Mouse (Mus musculus): Measurements from ENCODE around the gene Vmo1. TPM values are rescaled to one million over a fixed set of nuclear protein-coding genes. Genes with fewer than 3 reads are reported as not detected.
A peak's percentile ranks its signal among the peaks of the same experiment; 100 is the strongest.

Gene Vmo1
- polyA plus RNA-seq, 1 experiment from 2014 or later: not detected

DNA sequence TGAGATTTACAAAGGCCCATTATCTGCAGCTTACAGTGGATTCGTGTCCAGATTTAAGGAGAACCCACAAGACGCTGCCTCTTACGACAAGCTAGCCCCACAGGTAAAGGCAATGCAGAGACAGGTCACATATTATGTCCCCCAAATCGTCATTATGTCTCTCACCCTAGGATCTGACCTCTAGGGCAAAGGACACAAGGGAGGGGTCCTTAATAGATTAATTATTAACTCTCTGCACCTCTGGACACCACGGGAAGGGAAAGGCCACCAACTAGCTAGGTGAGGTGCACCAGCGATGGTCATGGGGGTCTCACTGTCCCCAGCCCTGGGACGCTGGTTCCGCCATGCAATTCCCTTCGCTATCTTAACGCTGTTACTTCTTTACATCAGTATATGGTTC is 4.5 kb upstream of the Vmo1 start, which contains the start of gene Gltpd2:
Gltpd2 (plus strand) TSS at position 274 of the 400 bp plus-strand sequence.
- Histone ChIP-seq H3K4me3 (peak within 1 kb of the TSS; percentile 29), H3K9ac (replicated peaks) (peak within 1 kb of the TSS; percentile 54), H3K9me3 (no peaks in the 10 kb centered on the region), H3K36me3 (no peaks in the 10 kb centered on the region), H3K4me2 (replicated peaks) (peak within 1 kb of the TSS; percentile 46), H3K4me1 (0 out of 2 replicates have a peak, but pooled peaks cover 7% of the 10 kb centered on the region), H3K27me3 (peaks cover 18% of the 10 kb centered on the region), H3K27ac (replicated peaks) (peak within 1 kb of the TSS; percentile 54; the same call in 1 of the 2 replicates)
- no peak for ATAC-seq (ENCODE audit: low FRiP score, low read depth)
- WGBS: 81% methylated on average over 10 of the region's 10 CpGs

DNA sequence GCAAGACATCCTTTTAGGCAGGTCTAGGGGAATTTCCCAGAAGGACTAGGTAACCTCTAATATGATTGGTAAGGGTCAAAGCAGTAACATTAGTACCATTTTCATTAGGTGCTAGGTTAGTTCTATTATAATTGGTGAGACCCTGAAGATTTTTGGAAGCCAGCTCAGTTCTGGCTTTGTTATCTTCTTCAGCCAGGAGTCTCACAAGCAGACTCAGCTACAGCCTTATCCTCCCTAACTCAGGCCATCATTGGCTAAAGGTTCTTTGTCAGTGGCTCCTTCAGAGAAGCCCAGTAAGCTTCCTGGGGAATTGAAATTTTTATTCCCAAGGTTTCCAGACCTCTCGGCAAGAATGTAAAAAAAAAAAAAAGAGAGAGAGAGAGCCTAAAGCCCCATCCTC is 4.0 kb upstream of the Vmo1 start:
- Histone ChIP-seq H3K4me3 (no peak overlapping the region), H3K27me3 (peaks cover 18% of the 10 kb centered on the region), H3K9ac (replicated peaks) (no peak overlapping the region), H3K36me3 (no peaks in the 10 kb centered on the region), H3K27ac (replicated peaks) (no peak overlapping the region), H3K4me1 (0 out of 2 replicates have a peak, but pooled peaks cover 7% of the 10 kb centered on the region), H3K4me2 (replicated peaks) (no peak overlapping the region), H3K9me3 (no peaks in the 10 kb centered on the region)
- ATAC-seq (ENCODE audit: low FRiP score, low read depth): no peak
- 83% methylated on average over 1 of the region's 1 CpGs for WGBS

DNA sequence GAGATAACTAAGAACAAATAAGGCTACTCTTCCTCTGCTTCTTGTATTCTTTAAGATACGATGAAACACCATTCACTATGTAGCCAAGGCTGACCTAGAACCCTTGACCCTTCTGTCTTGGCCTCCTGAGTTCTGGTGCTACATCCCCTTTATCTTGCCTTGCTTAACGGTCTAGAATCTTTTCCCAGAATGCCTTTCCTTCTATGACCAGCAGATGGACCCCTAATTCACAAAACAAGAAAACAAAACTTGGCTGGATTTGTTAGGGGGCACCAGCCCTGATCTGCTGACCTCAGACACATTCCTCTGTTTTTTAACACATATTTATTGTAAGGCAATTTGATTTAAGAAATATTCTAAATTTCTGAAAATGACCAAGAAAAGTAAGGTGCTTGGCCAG is 1.9 kb upstream of the Vmo1 start:
- ATAC-seq (ENCODE audit: low FRiP score, low read depth): no peak
- no peak overlapping the region for H3K4me3 ChIP-seq
- no peaks in the 10 kb centered on the region for H3K9me3 ChIP-seq
- 24% methylated on average over 2 of the region's 2 CpGs for WGBS
- H3K4me1 ChIP-seq: 0 out of 2 replicates have a peak, but pooled peaks cover 7% of the 10 kb centered on the region
- no peak overlapping the region for H3K4me2 ChIP-seq (replicated peaks)
- H3K36me3 ChIP-seq: no peaks in the 10 kb centered on the region
- no peak overlapping the region for H3K9ac ChIP-seq (replicated peaks)
- peaks cover 18% of the 10 kb centered on the region for H3K27me3 ChIP-seq
- H3K27ac ChIP-seq (replicated peaks): no peak overlapping the region

DNA sequence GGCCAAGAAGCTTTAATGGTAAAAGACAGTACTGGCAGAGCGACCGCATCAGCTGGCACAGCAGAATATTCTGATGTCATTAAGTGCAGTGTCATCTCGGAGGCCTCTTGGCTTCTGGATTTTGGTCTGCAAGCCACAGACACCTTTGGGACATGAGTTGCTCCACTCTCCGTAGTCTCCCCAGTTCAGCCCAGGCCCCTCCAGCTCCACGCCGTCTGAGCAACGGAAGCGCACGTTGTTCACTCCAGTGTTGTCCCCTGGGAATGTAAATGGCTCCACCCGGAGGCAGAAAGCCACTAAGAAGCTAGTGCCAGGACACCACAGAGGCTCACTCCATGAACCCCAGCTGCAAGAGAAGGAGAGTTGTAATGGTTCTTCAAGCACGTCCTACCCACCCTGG is 896 bp downstream of the Vmo1 start:
- no peak for ATAC-seq (ENCODE audit: low FRiP score, low read depth)
- Histone ChIP-seq H3K4me1 (peaks cover 6% of the 10 kb centered on the region), H3K36me3 (no peaks in the 10 kb centered on the region), H3K4me3 (no peak overlapping the region), H3K9me3 (no peaks in the 10 kb centered on the region), H3K27ac (replicated peaks) (no peak overlapping the region), H3K4me2 (replicated peaks) (no peak overlapping the region), H3K27me3 (peaks cover 20% of the 10 kb centered on the region), H3K9ac (replicated peaks) (no peak overlapping the region)
- WGBS: 60% methylated on average over 11 of the region's 11 CpGs

DNA sequence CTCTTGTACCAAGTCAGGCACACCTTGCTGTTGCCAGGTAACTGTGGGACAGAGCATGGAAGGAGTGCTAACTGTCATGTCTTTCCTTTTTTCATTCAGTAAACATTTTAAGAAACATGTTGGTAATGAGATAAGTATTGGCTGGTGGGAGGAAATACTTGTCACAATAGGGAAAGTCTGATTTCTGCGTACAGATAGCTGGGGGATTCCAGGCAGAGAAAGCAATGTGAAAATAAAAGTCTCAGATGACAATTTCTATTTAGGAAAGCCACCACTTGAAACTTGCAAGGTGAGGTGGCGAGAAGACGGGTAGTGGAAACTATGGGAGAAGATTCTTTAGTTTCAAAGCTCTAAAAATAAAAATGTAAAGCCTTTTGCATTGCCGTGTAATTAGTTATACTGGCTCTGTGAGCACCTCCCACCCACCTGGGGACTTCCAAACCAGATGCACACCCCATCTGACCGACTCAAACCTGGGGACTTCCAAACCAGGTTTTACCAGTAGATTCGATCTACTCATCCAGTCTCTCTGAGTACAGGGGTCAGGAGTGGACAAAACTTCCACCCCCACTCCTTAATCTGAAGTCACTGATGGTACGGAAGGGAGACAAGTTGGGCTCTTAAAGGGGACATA is 1.6 kb downstream of the Vmo1 start:
- Histone ChIP-seq H3K4me2 (replicated peaks) (no peak overlapping the region), H3K9me3 (no peaks in the 10 kb centered on the region), H3K36me3 (no peaks in the 10 kb centered on the region), H3K27me3 (peaks cover 20% of the 10 kb centered on the region), H3K4me3 (no peak overlapping the region), H3K4me1 (peaks cover 6% of the 10 kb centered on the region), H3K27ac (replicated peaks) (no peak overlapping the region), H3K9ac (replicated peaks) (no peak overlapping the region)
- WGBS: 75% methylated on average over 7 of the region's 7 CpGs
- ATAC-seq (ENCODE audit: low FRiP score, low read depth): no peak

DNA sequence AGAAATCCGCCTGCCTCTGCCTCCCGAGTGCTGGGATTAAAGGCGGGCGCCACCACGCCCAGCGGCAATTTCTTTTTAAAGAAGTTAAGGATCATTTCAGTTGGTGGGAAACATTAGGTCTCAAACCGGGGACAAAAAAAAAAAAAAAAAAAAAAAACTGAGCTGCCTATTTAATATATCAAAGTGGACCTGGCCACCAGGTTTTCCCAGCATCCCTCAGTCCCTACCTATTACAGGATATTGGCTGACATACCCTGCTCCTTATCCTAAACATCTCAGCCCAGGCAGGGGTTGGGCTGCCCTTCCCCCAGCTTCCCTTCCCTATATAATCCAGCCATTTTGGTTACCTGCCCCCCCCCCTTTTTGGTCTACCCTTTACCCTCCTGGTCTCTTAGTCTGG is 2.6 kb downstream of the Vmo1 start:
- no peaks in the 10 kb centered on the region for H3K9me3 ChIP-seq
- peaks cover 20% of the 10 kb centered on the region for H3K27me3 ChIP-seq
- no peak overlapping the region for H3K4me3 ChIP-seq
- ATAC-seq (ENCODE audit: low FRiP score, low read depth): no peak
- WGBS: 91% methylated on average over 7 of the region's 7 CpGs
- H3K27ac ChIP-seq (replicated peaks): no peak overlapping the region
- peaks cover 6% of the 10 kb centered on the region for H3K4me1 ChIP-seq
- H3K36me3 ChIP-seq: no peaks in the 10 kb centered on the region
- H3K9ac ChIP-seq (replicated peaks): no peak overlapping the region
- H3K4me2 ChIP-seq (replicated peaks): no peak overlapping the region

DNA sequence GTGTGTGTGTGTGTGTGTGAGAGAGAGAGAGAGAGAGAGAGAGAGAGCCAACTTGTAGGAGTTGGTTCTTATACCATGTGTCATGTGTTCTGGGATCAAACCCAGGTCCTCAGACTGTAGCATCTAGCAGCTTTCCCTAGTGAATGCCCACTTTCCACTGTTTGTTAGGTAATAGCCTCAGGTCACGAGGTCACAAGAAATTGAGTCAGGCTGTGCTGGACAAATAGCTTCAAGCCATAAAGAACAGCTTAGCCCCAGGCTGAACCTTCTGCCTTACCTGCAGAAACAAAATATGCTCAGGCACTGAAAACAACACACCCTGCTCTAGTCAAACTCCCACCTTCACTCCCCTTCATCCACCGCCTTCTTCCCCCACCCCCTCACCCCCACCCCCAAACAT is 3.2 kb downstream of the Vmo1 start:
- WGBS: 72% methylated on average over 2 of the region's 2 CpGs
- no peak for ATAC-seq (ENCODE audit: low FRiP score, low read depth)
- Histone ChIP-seq H3K9ac (replicated peaks) (no peak overlapping the region), H3K36me3 (no peaks in the 10 kb centered on the region), H3K27ac (replicated peaks) (no peak overlapping the region), H3K4me3 (no peak overlapping the region), H3K4me2 (replicated peaks) (no peak overlapping the region), H3K27me3 (peaks cover 20% of the 10 kb centered on the region), H3K9me3 (no peaks in the 10 kb centered on the region), H3K4me1 (peaks cover 6% of the 10 kb centered on the region)

DNA sequence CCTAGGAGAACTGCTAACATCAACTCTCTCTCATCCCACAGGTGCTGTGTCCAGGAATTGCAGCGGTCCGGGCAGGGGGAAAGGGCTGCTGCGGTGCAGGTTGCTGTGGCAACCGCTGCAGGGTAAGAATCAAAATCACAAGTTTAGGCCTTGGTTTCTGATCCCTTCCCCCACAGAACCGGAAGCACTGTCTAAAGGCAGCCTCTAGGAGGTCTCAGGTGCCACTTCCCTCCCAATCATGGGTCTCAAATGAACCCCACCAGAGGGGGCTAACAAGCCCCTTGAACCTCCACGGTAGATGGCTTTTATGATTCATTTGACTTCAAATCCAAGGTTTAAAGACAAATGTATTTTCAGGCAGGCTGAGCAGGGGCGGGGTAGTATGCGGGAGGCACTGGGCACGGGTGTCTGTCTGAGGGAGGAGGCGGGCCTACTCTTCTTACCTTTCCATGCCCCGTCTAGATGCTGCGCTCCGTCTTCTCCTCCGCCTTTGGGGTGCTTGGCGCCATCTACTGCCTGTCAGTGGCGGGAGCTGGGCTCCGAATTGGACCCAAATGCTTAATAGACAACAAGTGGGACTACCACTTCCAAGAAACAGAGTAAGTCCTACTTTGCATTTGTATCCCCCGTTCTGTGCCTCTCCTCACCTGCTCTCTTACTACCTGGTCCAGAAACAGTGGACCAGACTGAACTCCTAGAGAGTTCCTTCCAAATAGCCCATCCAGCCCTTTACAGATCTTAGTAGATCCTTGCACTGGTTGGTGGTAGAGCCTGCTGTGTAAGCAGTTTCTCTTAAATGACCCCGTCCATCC is 4.5 kb downstream of the Vmo1 start:
- Histone ChIP-seq H3K4me1 (peaks cover 6% of the 10 kb centered on the region), H3K27ac (replicated peaks) (no peak overlapping the region), H3K4me2 (replicated peaks) (peak overlapping the region; percentile 43), H3K4me3 (no peak overlapping the region), H3K27me3 (peaks cover 28% of the 10 kb centered on the region), H3K36me3 (no peaks in the 10 kb centered on the region), H3K9ac (replicated peaks) (peak overlapping the region; percentile 31; the same call in 1 of the 2 replicates), H3K9me3 (no peaks in the 10 kb centered on the region)
- WGBS: 12% methylated on average over 19 of the region's 19 CpGs
- ATAC-seq (ENCODE audit: low FRiP score, low read depth): no peak

DNA sequence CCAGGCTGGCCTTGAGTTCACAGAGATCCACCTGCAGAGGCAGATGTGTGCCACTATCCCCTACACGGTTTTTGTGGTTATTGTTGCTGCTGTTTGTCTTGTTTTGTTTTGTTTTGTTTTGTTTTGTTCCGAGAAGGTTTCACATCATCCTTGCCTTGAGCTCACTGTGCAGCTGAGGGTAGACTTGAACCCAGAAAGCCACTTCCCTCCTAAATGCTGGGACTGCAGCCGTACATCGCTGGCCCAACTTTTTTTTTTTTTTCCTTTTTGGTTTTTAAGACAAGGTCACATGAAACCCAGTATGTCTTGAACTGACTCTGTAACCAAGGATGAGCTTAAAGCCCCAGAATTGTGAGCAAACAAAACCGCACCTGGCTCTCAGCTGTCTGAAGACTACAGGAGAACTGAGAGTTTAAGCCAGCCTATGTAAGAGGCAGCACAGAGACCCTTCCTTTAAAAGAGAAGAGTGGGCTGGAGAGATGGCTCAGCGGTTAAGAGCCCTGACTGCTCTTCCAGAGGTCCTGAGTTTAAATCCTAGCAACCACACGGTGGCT is 7.4 kb downstream of the Vmo1 start:
- no peak overlapping the region for H3K4me3 ChIP-seq
- no peaks in the 10 kb centered on the region for H3K36me3 ChIP-seq
- no peaks in the 10 kb centered on the region for H3K9me3 ChIP-seq
- no peak overlapping the region for H3K27ac ChIP-seq (replicated peaks)
- no peak overlapping the region for H3K9ac ChIP-seq (replicated peaks)
- 73% methylated on average over 7 of the region's 7 CpGs for WGBS
- H3K27me3 ChIP-seq: peaks cover 29% of the 10 kb centered on the region
- ATAC-seq (ENCODE audit: low FRiP score, low read depth): no peak
- H3K4me1 ChIP-seq: peaks cover 6% of the 10 kb centered on the region
- H3K4me2 ChIP-seq (replicated peaks): no peak overlapping the region

DNA sequence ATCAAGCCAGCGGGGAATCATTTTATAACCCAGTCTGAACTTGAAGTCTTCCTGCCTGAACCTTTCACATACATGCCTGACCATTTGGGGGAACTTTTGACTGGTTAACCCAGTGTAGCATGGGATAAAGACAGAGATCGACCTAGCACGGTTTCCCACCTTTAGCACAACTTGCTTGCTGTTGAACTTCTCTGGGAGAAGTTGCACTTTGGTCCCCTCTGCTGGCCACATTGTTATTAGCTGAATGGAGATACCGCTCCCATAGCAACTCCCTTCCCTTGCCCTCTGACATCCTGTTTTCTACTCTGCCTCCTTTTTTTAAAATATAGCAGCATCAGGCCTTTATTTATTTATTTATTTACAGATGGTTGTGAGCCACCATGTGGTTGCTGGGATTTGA is 8.0 kb downstream of the Vmo1 start:
- no peak for ATAC-seq (ENCODE audit: low FRiP score, low read depth)
- Histone ChIP-seq H3K4me3 (no peak overlapping the region), H3K36me3 (no peaks in the 10 kb centered on the region), H3K4me2 (replicated peaks) (no peak overlapping the region), H3K9ac (replicated peaks) (no peak overlapping the region), H3K27ac (replicated peaks) (no peak overlapping the region), H3K27me3 (peaks cover 29% of the 10 kb centered on the region), H3K4me1 (peaks cover 6% of the 10 kb centered on the region), H3K9me3 (no peaks in the 10 kb centered on the region)
- 36% methylated on average over 4 of the region's 4 CpGs for WGBS

DNA sequence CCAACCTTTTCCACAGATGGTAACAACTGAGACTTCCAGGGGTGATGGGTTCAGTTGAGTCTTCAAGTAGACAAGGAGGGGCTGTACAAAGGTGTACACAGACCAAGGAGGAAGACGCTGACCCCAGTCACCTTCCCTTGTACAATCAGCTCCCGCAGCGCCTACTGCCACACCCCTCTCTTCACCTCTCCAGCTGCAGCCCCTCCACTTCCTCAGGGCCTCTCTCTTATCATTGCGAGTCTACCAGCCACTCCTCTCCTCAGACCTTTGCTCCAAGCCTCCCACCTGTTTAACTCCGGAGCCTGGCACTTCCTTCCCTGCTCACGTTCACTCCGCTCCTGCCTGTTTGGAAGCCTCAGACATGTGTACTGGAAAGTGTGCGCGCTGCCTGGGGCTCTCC is 9.4 kb downstream of the Vmo1 start, which contains the start of gene Tm4sf5:
Tm4sf5 (plus strand) TSS at position 275 of the 400 bp plus-strand sequence.
- H3K9ac ChIP-seq (replicated peaks): no peak within 1 kb of the TSS
- no peaks in the 10 kb centered on the region for H3K36me3 ChIP-seq
- peaks cover 5% of the 10 kb centered on the region for H3K4me1 ChIP-seq
- no peaks in the 10 kb centered on the region for H3K9me3 ChIP-seq
- 77% methylated on average over 9 of the region's 9 CpGs for WGBS
- H3K4me2 ChIP-seq (replicated peaks): no peak within 1 kb of the TSS
- peaks cover 20% of the 10 kb centered on the region for H3K27me3 ChIP-seq
- no peak within 1 kb of the TSS for H3K27ac ChIP-seq (replicated peaks)
- no peak within 1 kb of the TSS for H3K4me3 ChIP-seq
- no peak for ATAC-seq (ENCODE audit: low FRiP score, low read depth)

DNA sequence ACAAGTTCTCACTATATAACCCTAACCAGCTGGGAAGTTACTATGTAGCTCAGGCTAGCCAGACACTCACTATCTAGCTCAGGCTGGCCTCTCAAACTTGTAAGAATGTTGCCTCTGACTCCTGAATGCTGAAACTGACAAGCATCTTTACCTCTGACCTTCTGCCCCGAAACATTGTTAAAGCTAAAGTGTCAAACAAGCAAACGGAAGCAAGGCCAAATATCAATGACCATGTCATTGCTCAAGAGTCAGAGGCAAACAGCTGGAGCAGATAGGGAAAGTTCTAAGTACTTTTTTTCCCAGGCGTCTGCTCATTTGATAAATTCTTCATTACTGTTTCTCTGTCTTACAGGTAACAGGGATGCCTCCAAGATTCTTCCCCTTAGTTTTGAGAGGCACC is 12.4 kb downstream of the Vmo1 start:
- Histone ChIP-seq H3K27ac (replicated peaks) (no peak overlapping the region), H3K36me3 (no peaks in the 10 kb centered on the region), H3K4me3 (no peak overlapping the region), H3K27me3 (peaks cover 8% of the 10 kb centered on the region; the same call in 1 of the 2 replicates), H3K9ac (replicated peaks) (no peak overlapping the region), H3K4me2 (replicated peaks) (no peak overlapping the region), H3K4me1 (no peaks in the 10 kb centered on the region), H3K9me3 (no peaks in the 10 kb centered on the region)
- WGBS: 71% methylated on average over 3 of the region's 3 CpGs
- no peak for ATAC-seq (ENCODE audit: low FRiP score, low read depth)

All from midbrain, embryonic 12.5 days (tissue).